Mouse (Mus musculus): ENCODE results near the gene Ppox. TPM values are rescaled to one million over a fixed set of nuclear protein-coding genes. Genes with fewer than 3 reads are reported as not detected.

Ppox gene
- polyA plus RNA-seq, 1 experiment from 2014 or later = 51.8 TPM

GRCm38 (mm10) chr1:171226780-171227179 is 54.2 kb downstream of the Ppox start:
- 64% methylated on average over 3 of the region's 4 CpGs for WGBS
- Histone ChIP-seq H3K4me2 (replicated peaks; ENCODE audit: low read depth, low read length) (no peak overlapping the region), H3K9me3 (ENCODE audit: control insufficient read depth, low read length) (no peaks in the 10 kb centered on the region), H3K4me1 (replicated peaks; ENCODE audit: control insufficient read depth, insufficient read depth, low read length) (no peaks in the 10 kb centered on the region), H3K27ac (ENCODE audit: low read depth, low read length) (no peak overlapping the region), H3K4me3 (ENCODE audit: low read depth, low read length) (no peak overlapping the region), H3K27me3 (ENCODE audit: control insufficient read depth, insufficient read depth, low read length) (no peaks in the 10 kb centered on the region), H3K36me3 (ENCODE audit: control insufficient read depth, insufficient read depth, low read length) (no peaks in the 10 kb centered on the region), H3K9ac (ENCODE audit: low read depth, low read length) (no peak overlapping the region)
- no peak for DNase-seq (ENCODE audit: low spot score)
- no peak for ATAC-seq (ENCODE audit: low FRiP score)

Other genes with a start within 250 kb of the Ppox start
- 9.6 TPM in 2 replicates for gene Fcgr3, start 216.3 kb downstream of the Ppox start, polyA plus RNA-seq (2014; fragmentation: Nextera tagmentation; extraction: Ambion mirVana)
- gene Cfap126, start 167.3 kb downstream of the Ppox start, polyA plus RNA-seq (2014; fragmentation: Nextera tagmentation; extraction: Ambion mirVana) = 8.7 and 10.5 TPM in 2 replicates
- 259 and 284 TPM in 2 replicates for gene Sdhc, start 130.6 kb downstream of the Ppox start, polyA plus RNA-seq (2014; fragmentation: Nextera tagmentation; extraction: Ambion mirVana)
- 0.99 and 1.5 TPM in 2 replicates for gene Mpz, start 130.5 kb downstream of the Ppox start, polyA plus RNA-seq (2014; fragmentation: Nextera tagmentation; extraction: Ambion mirVana)
- 31.4 and 33.4 TPM in 2 replicates for gene Pcp4l1, start 84.9 kb downstream of the Ppox start, polyA plus RNA-seq (2014; fragmentation: Nextera tagmentation; extraction: Ambion mirVana)
- 0.17 and 0.25 TPM in 2 replicates for gene Nr1i3, start 67.2 kb downstream of the Ppox start, polyA plus RNA-seq (2014; fragmentation: Nextera tagmentation; extraction: Ambion mirVana)
- gene Tomm40l, start 58.7 kb downstream of the Ppox start, polyA plus RNA-seq (2014; fragmentation: Nextera tagmentation; extraction: Ambion mirVana) = 23.5 and 28.8 TPM in 2 replicates
- gene Apoa2, start 56.1 kb downstream of the Ppox start, polyA plus RNA-seq (2014; fragmentation: Nextera tagmentation; extraction: Ambion mirVana) = 3.1 and 5.0 TPM in 2 replicates
- gene Fcer1g, start 46.8 kb downstream of the Ppox start, polyA plus RNA-seq (2014; fragmentation: Nextera tagmentation; extraction: Ambion mirVana) = 22.1 and 26.1 TPM in 2 replicates
- 4.6 and 5.4 TPM in 2 replicates for gene Adamts4, start 30.8 kb downstream of the Ppox start, polyA plus RNA-seq (2014; fragmentation: Nextera tagmentation; extraction: Ambion mirVana)
- gene Ndufs2, start 29.8 kb downstream of the Ppox start, polyA plus RNA-seq (2014; fragmentation: Nextera tagmentation; extraction: Ambion mirVana) = 259 and 263 TPM in 2 replicates
- gene B4galt3, start 10.9 kb downstream of the Ppox start, polyA plus RNA-seq (2014; fragmentation: Nextera tagmentation; extraction: Ambion mirVana) = 59.1 and 66.3 TPM in 2 replicates
- gene Usp21, start 6.8 kb upstream of the Ppox start, polyA plus RNA-seq (2014; fragmentation: Nextera tagmentation; extraction: Ambion mirVana) = 82.8 and 85.4 TPM in 2 replicates
- 108 and 114 TPM in 2 replicates for gene Ufc1, start 13.8 kb upstream of the Ppox start, polyA plus RNA-seq (2014; fragmentation: Nextera tagmentation; extraction: Ambion mirVana)
- 46.6 and 49.5 TPM in 2 replicates for gene Dedd, start 48.0 kb upstream of the Ppox start, polyA plus RNA-seq (2014; fragmentation: Nextera tagmentation; extraction: Ambion mirVana)
- 30.7 and 35.3 TPM in 2 replicates for gene Nit1, start 64.5 kb upstream of the Ppox start, polyA plus RNA-seq (2014; fragmentation: Nextera tagmentation; extraction: Ambion mirVana)
- gene Pfdn2, start 64.5 kb upstream of the Ppox start, polyA plus RNA-seq (2014; fragmentation: Nextera tagmentation; extraction: Ambion mirVana) = 68.3 and 68.4 TPM in 2 replicates
- 1.3 and 2.0 TPM in 2 replicates for gene Klhdc9, start 79.6 kb upstream of the Ppox start, polyA plus RNA-seq (2014; fragmentation: Nextera tagmentation; extraction: Ambion mirVana)
- 0.66 and 0.96 TPM in 2 replicates for gene Nectin4, start 88.9 kb upstream of the Ppox start, polyA plus RNA-seq (2014; fragmentation: Nextera tagmentation; extraction: Ambion mirVana)
- 0.54 and 0.99 TPM in 2 replicates for gene Arhgap30, start 107.8 kb upstream of the Ppox start, polyA plus RNA-seq (2014; fragmentation: Nextera tagmentation; extraction: Ambion mirVana)
- gene Usf1, start 130.1 kb upstream of the Ppox start, polyA plus RNA-seq (2014; fragmentation: Nextera tagmentation; extraction: Ambion mirVana) = 122 and 143 TPM in 2 replicates
- gene Tstd1, start 137.7 kb upstream of the Ppox start, polyA plus RNA-seq (2014; fragmentation: Nextera tagmentation; extraction: Ambion mirVana) = 3.3 and 4.3 TPM in 2 replicates
- 16.9 and 20.1 TPM in 2 replicates for gene F11r, start 156.3 kb upstream of the Ppox start, polyA plus RNA-seq (2014; fragmentation: Nextera tagmentation; extraction: Ambion mirVana)
- gene Alyref2, start 222.3 kb upstream of the Ppox start, polyA plus RNA-seq (2014; fragmentation: Nextera tagmentation; extraction: Ambion mirVana) = 15.4 and 17.5 TPM in 2 replicates